Mouse (Mus musculus) CD4-positive, CD25-positive, alpha-beta regulatory T cell, adult 4 months (primary cell): ENCODE data around the gene Gabarap. TPM values are rescaled to one million over a fixed set of nuclear protein-coding genes. Genes with fewer than 3 reads are reported as not detected.
"Not testable (repeated sequence)": the region's sequence is repeated elsewhere in the genome, so short reads cannot be mapped to it uniquely, and the experiment has no call there.

Experiments
- ATAC-seq: one replicate; pipeline ENCODE4 v1.8.0; 2017
- polyA plus RNA-seq, 2 experiments: library from polyadenylated mRNA; unstranded; fragments of 100-300 nt; shearing (Covaris generic); gene quantifications; one replicate each; pipeline ENCODE4 v1.2.1; 2017

Gabarap gene
- polyA plus RNA-seq, 2 experiments from 2014 or later, result 282 to 355 TPM

GRCm38 (mm10) chr11:70000396-70000898 is 9.5 kb downstream of the Gabarap start, which contains the start of gene Dvl2:
Gene Dvl2, plus strand, starts transcription at chr11:70000595.
- ATAC-seq, result peak; percentile 56

- no peak for ATAC-seq
These were observed 10.2 kb downstream of the Gabarap start for GRCm38 (mm10) chr11:70001159-70001558.

- ATAC-seq, result no peak
These were observed 10.9 kb downstream of the Gabarap start for GRCm38 (mm10) chr11:70001865-70002264.

GRCm38 (mm10) chr11:70002471-70002870 is 11.5 kb downstream of the Gabarap start:
- no peak for ATAC-seq

GRCm38 (mm10) chr11:70005521-70005920 is 14.6 kb downstream of the Gabarap start:
- peak; percentile 44 for ATAC-seq

- no peak for ATAC-seq
These were observed 19.1 kb downstream of the Gabarap start for GRCm38 (mm10) chr11:70010033-70010432.

GRCm38 (mm10) chr11:70010548-70010947 is 19.6 kb downstream of the Gabarap start:
- ATAC-seq, result no peak

- ATAC-seq, result no peak
These were observed 20.0 kb downstream of the Gabarap start for GRCm38 (mm10) chr11:70010961-70011360.

- no peak for ATAC-seq
These were observed 22.0 kb downstream of the Gabarap start for GRCm38 (mm10) chr11:70012931-70013330.

GRCm38 (mm10) chr11:70013408-70013807 is 22.5 kb downstream of the Gabarap start:
- no peak for ATAC-seq

- no peak for ATAC-seq
These were observed 23.1 kb downstream of the Gabarap start for GRCm38 (mm10) chr11:70014051-70014450.

- ATAC-seq, result peak; percentile 78
These were observed 24.1 kb downstream of the Gabarap start, which contains the start of gene Acadvl for GRCm38 (mm10) chr11:70014880-70015558. Gene Acadvl, minus strand, starts transcription at chr11:70015411.

GRCm38 (mm10) chr11:70015677-70016076 is 24.7 kb downstream of the Gabarap start:
- ATAC-seq, result no peak

GRCm38 (mm10) chr11:70016177-70016576 is 25.2 kb downstream of the Gabarap start:
- ATAC-seq, result not testable (repeated sequence)

- no peak for ATAC-seq
These were observed 25.7 kb downstream of the Gabarap start, which contains the start of gene Dlg4 for GRCm38 (mm10) chr11:70016669-70017068. Gene Dlg4, plus strand, starts transcription at chr11:70016942.

GRCm38 (mm10) chr11:70017199-70017767 is 26.3 kb downstream of the Gabarap start:
- ATAC-seq, result no peak

GRCm38 (mm10) chr11:70018131-70018990 is 27.4 kb downstream of the Gabarap start:
- ATAC-seq, result no peak

GRCm38 (mm10) chr11:70019495-70020021 is 28.6 kb downstream of the Gabarap start:
- no peak for ATAC-seq

GRCm38 (mm10) chr11:70020022-70020631 is 29.2 kb downstream of the Gabarap start:
- ATAC-seq, result no peak

- ATAC-seq, result peak; percentile 79
These were observed 29.9 kb downstream of the Gabarap start for GRCm38 (mm10) chr11:70020731-70021263.

GRCm38 (mm10) chr11:70021264-70022132 is 30.6 kb downstream of the Gabarap start:
- peak; percentile 66 for ATAC-seq
